Mouse (Mus musculus): Measurements from ENCODE around the gene Rnf113a1. TPM values are rescaled to one million over a fixed set of nuclear protein-coding genes. Genes with fewer than 3 reads are reported as not detected.

Gene Rnf113a1
- polyA plus RNA-seq, 1 experiment: 1.7 TPM

Other genes starting within 250 kb of the Rnf113a1 start
- gene Sept6, start 199.5 kb upstream of the Rnf113a1 start, polyA plus RNA-seq (2012; ENCODE audit: insufficient read depth, insufficient read length, missing spikeins): 2.1 and 2.8 TPM in 2 replicates
- not detected in 2 replicates for gene Sowahd, start 142.4 kb upstream of the Rnf113a1 start, polyA plus RNA-seq (2012; ENCODE audit: insufficient read depth, insufficient read length, missing spikeins)
- 550 and 567 TPM in 2 replicates for gene Rpl39, start 105.8 kb upstream of the Rnf113a1 start, polyA plus RNA-seq (2012; ENCODE audit: insufficient read depth, insufficient read length, missing spikeins)
- gene Upf3b, start 80.9 kb upstream of the Rnf113a1 start, polyA plus RNA-seq (2012; ENCODE audit: insufficient read depth, insufficient read length, missing spikeins): 9.0 and 11.5 TPM in 2 replicates
- 7.0 and 10.9 TPM in 2 replicates for gene Nkap, start 64.5 kb upstream of the Rnf113a1 start, polyA plus RNA-seq (2012; ENCODE audit: insufficient read depth, insufficient read length, missing spikeins)
- not detected in 2 replicates for gene Akap14, start 22.4 kb upstream of the Rnf113a1 start, polyA plus RNA-seq (2012; ENCODE audit: insufficient read depth, insufficient read length, missing spikeins)
- 1,758 and 1,801 TPM in 2 replicates for gene Ndufa1, start 82 bp upstream of the Rnf113a1 start, polyA plus RNA-seq (2012; ENCODE audit: insufficient read depth, insufficient read length, missing spikeins)
- not detected in 2 replicates for gene Gm9, start 19.8 kb downstream of the Rnf113a1 start, polyA plus RNA-seq (2012; ENCODE audit: insufficient read depth, insufficient read length, missing spikeins)
- not detected in 2 replicates for gene Rhox1, start 31.0 kb downstream of the Rnf113a1 start, polyA plus RNA-seq (2012; ENCODE audit: insufficient read depth, insufficient read length, missing spikeins)
- not detected in 2 replicates for gene Rhox2a, start 53.7 kb downstream of the Rnf113a1 start, polyA plus RNA-seq (2012; ENCODE audit: insufficient read depth, insufficient read length, missing spikeins)
- gene Rhox3a, start 58.7 kb downstream of the Rnf113a1 start, polyA plus RNA-seq (2012; ENCODE audit: insufficient read depth, insufficient read length, missing spikeins): not detected in 2 replicates
- gene Rhox4a, start 74.1 kb downstream of the Rnf113a1 start, polyA plus RNA-seq (2012; ENCODE audit: insufficient read depth, insufficient read length, missing spikeins): not detected in 2 replicates
- not detected in 2 replicates for gene Rhox3a2, start 188.8 kb downstream of the Rnf113a1 start, polyA plus RNA-seq (2012; ENCODE audit: insufficient read depth, insufficient read length, missing spikeins)
- gene Rhox4a2, start 199.6 kb downstream of the Rnf113a1 start, polyA plus RNA-seq (2012; ENCODE audit: insufficient read depth, insufficient read length, missing spikeins): not detected in 2 replicates
- not detected in 2 replicates for gene Rhox2b, start 220.8 kb downstream of the Rnf113a1 start, polyA plus RNA-seq (2012; ENCODE audit: insufficient read depth, insufficient read length, missing spikeins)
- gene Rhox4b, start 241.2 kb downstream of the Rnf113a1 start, polyA plus RNA-seq (2012; ENCODE audit: insufficient read depth, insufficient read length, missing spikeins): not detected in 2 replicates

Measured in brown adipose tissue, adult 24 weeks (tissue).